ENCODE assay signal across 12 mouse cellular contexts in genomic region chr6:52102699-52103098, GRCm38 (mm10). TPM values are rescaled to one million over a fixed set of nuclear protein-coding genes. Genes with fewer than 3 reads are reported as not detected.
DNase-seq lines count a peak whose midpoint lies in the region; ATAC-seq and TF ChIP-seq lines count a peak whose summit lies in the region.
"Had no signal": no experiment of that assay in that cellular context is flagged by ENCODE, and none has a peak within 500 bp of the region (broad histone marks: within the 10 kb centered on the region; RNA-seq: fewer than 3 reads in every experiment).

No protein-coding gene starts in this region.

- peaks cover 2% of the 10 kb centered on the region for H3K4me1 ChIP-seq in testis, adult 2 months (ENCODE audit: control insufficient read depth, insufficient read depth, low read length)
- peaks cover 3% of the 10 kb centered on the region for H3K4me1 ChIP-seq in lung, embryonic 15.5 days
- H3K4me1 ChIP-seq: limb, embryonic 15.5 days had no signal

- TF ChIP-seq CTCF in testis, adult 2 months (IDR thresholded peaks at IDR 0.05; ENCODE audit: control insufficient read depth, insufficient read depth, insufficient replicate concordance, low read depth, low read length), result no peak

- 0 out of 2 replicates have a peak overlapping the region, but pooled peaks have one; percentile 10 for H3K4me2 ChIP-seq in lung, embryonic 15.5 days
- H3K4me2 ChIP-seq: limb, embryonic 15.5 days had no signal

- no peak for TF ChIP-seq POLR2A in testis, adult 2 months (IDR thresholded peaks at IDR 0.05; ENCODE audit: control insufficient read depth, low read depth, low read length)

- H3K9ac ChIP-seq in lung, embryonic 15.5 days, result no peak overlapping the region
- H3K9ac ChIP-seq: limb, embryonic 15.5 days had no signal

- DNase-seq in heart, postnatal 10 days, result peak; percentile 14 to 33
- DNase-seq in heart, adult 8-10 months (ENCODE audit: low spot score), result no peak
- DNase-seq in testis, postnatal 10 days (ENCODE audit: low spot score), result no peak
- DNase-seq in thymus, postnatal 0 days (ENCODE audit: low spot score), result no peak
- no peak for DNase-seq in right cerebral cortex, adult 2 months (ENCODE audit: low spot score in 2 of 2)
- DNase-seq: thymus, postnatal 14 days had no signal

- H3K36me3 ChIP-seq in testis, adult 2 months (ENCODE audit: control insufficient read depth, insufficient read depth, low read length), result no peaks in the 10 kb centered on the region
- H3K36me3 ChIP-seq in lung, embryonic 15.5 days, result no peaks in the 10 kb centered on the region
- H3K36me3 ChIP-seq: limb, embryonic 15.5 days had no signal

- H3K4me3 ChIP-seq in testis, adult 2 months (ENCODE audit: control insufficient read depth, low read depth, low read length), result peak overlapping the region; percentile 21
- no peak overlapping the region for H3K4me3 ChIP-seq in lung, embryonic 15.5 days
- H3K4me3 ChIP-seq: limb, embryonic 15.5 days had no signal

- no peaks in the 10 kb centered on the region for H3K9me3 ChIP-seq in lung, embryonic 15.5 days
- H3K9me3 ChIP-seq: limb, embryonic 15.5 days had no signal

- 20% methylated on average over 8 of the region's 8 CpGs for WGBS in lung, embryonic 15.5 days

- no peak for ATAC-seq in lung, embryonic 15.5 days (ENCODE audit: borderline replicate concordance, extremely low read depth, low FRiP score, low TSS enrichment)
- ATAC-seq in megakaryocyte, adult 5-6 weeks (ENCODE audit: poor library complexity, severe bottlenecking), result no peak

- no peaks in the 10 kb centered on the region for H3K27me3 ChIP-seq in testis, adult 2 months (ENCODE audit: control insufficient read depth, insufficient read depth, low read length)
- peaks cover 3% of the 10 kb centered on the region; the same call in 1 of the 2 replicates for H3K27me3 ChIP-seq in lung, embryonic 15.5 days
- H3K27me3 ChIP-seq: limb, embryonic 15.5 days had no signal

- intact Hi-C loops in heart, postnatal 10 days (cut with DNase I), result no loop called here

- no peak overlapping the region for H3K27ac ChIP-seq in testis, adult 2 months (ENCODE audit: control insufficient read depth, insufficient read depth, low read depth, low read length)
- H3K27ac ChIP-seq in lung, embryonic 15.5 days, result no peak overlapping the region
- H3K27ac ChIP-seq: limb, embryonic 15.5 days had no signal

RNA-seq across cellular contexts. Expression of gene Hoxa1, which starts 55.4 kb away (rescaled TPM):
- under 1 TPM; 0.22 to 0.30 TPM for total RNA-seq in heart, postnatal 10 days (2021)
- total RNA-seq in heart, adult 8-10 months (2022), result under 1 TPM in 2 of 4 experiments, not detected in 2; 0.16 to 0.19 TPM
- polyA plus RNA-seq in testis, adult 2 months (2012; rRNA removed), result 0.07 and 0.14 TPM in 2 replicates
- polyA plus RNA-seq in lung, embryonic 15.5 days (2015; fragmentation: Nextera tagmentation; extraction: Ambion mirVana), result 1.3 and 1.4 TPM in 2 replicates
- total RNA-seq in megakaryocyte, adult 5-6 weeks (2015), result 0.11 TPM in 1 of 2 replicates, not detected in the other
- total RNA-seq in megakaryocyte, adult 5-6 weeks (2017), result 0.37 TPM in 1 of 2 replicates, not detected in the other
- 0.44 and 0.45 TPM in 2 replicates for polyA plus RNA-seq in thymus, postnatal 0 days (2015; fragmentation: Nextera tagmentation; extraction: Ambion mirVana)
- total RNA-seq: hematopoietic stem cell, adult 5-6 weeks; layer of hippocampus, postnatal 10 days had no signal

Comparison
In these comparisons a context has a peak if more than half of its experiments do, and no peak if none do; other contexts are left out.
1. DNase-seq: peak in heart, postnatal 10 days (2 of 2); none in heart, adult 8-10 months (single experiment), testis, postnatal 10 days (single experiment), thymus, postnatal 0 days (single experiment) and right cerebral cortex, adult 2 months (0 of 2).